Mouse (Mus musculus): ENCODE results near the gene N4bp2l2.

N4bp2l2 gene

GRCm38 (mm10) chr5:150560851-150561250 is 105.1 kb downstream of the N4bp2l2 start:
- no peak for DNase-seq

GRCm38 (mm10) chr5:150559519-150560103 is 106.4 kb downstream of the N4bp2l2 start:
- no peak for DNase-seq

Data from cerebellum, adult 18-20 months (tissue).